Mouse (Mus musculus) common myeloid progenitor, adult 5-6 weeks (primary cell): ENCODE measurements around the gene Parm1. TPM values are rescaled to one million over a fixed set of nuclear protein-coding genes. Genes with fewer than 3 reads are reported as not detected.

ENCODE experiments used
- ATAC-seq: replicated peaks from 2 replicates; pipeline ENCODE4 v1.8.0; 2016; ENCODE audit warnings: low read depth, mild to moderate bottlenecking, moderate TSS enrichment, inconsistent platforms; ENCODE audit not compliant: poor library complexity, severe bottlenecking
- total RNA-seq: library from RNA; stranded (forward); fragments of 200-1000, 187-1606 nt; gene quantifications from 2 replicates; pipeline ENCODE4 v1.2.3, GENCODE M21; 2017

Parm1 gene
- total RNA-seq = 1.8 and 4.3 TPM in 2 replicates

- ATAC-seq = peak; percentile 96
These were observed at the start of gene Parm1 for GRCm38 (mm10) chr5:91517480-91518301. TSS of gene Parm1 (plus strand) at chr5:91517615.

GRCm38 (mm10) chr5:91475241-91475640 is 42.2 kb upstream of the Parm1 start:
- ATAC-seq = no peak

- ATAC-seq = no peak
These were observed 40.6 kb upstream of the Parm1 start for GRCm38 (mm10) chr5:91476863-91477262.

- no peak for ATAC-seq
These were observed 38.7 kb upstream of the Parm1 start for GRCm38 (mm10) chr5:91478673-91479072.

- no peak for ATAC-seq
These were observed 37.3 kb upstream of the Parm1 start for GRCm38 (mm10) chr5:91480129-91480528.

- no peak for ATAC-seq
These were observed 33.1 kb upstream of the Parm1 start for GRCm38 (mm10) chr5:91484324-91484723.

GRCm38 (mm10) chr5:91494456-91494855 is 23.0 kb upstream of the Parm1 start:
- no peak for ATAC-seq

GRCm38 (mm10) chr5:91501361-91501760 is 16.1 kb upstream of the Parm1 start:
- ATAC-seq = no peak

- ATAC-seq = no peak
These were observed 15.0 kb upstream of the Parm1 start for GRCm38 (mm10) chr5:91502366-91502765.

GRCm38 (mm10) chr5:91504320-91504922 is 13.0 kb upstream of the Parm1 start:
- ATAC-seq = 0 out of 2 replicates have a peak, but pooled peaks have one; percentile 32

GRCm38 (mm10) chr5:91517077-91517476 is 338 bp upstream of the Parm1 start:
- ATAC-seq = peak; percentile 9; the same call in 1 of the 2 replicates

- peak; percentile 12; the same call in 1 of the 2 replicates for ATAC-seq
These were observed 931 bp downstream of the Parm1 start for GRCm38 (mm10) chr5:91518302-91518790.

- no peak for ATAC-seq
These were observed 1.5 kb downstream of the Parm1 start for GRCm38 (mm10) chr5:91518946-91519345.

- ATAC-seq = no peak
These were observed 2.1 kb downstream of the Parm1 start for GRCm38 (mm10) chr5:91519521-91519920.

- ATAC-seq = no peak
These were observed 15.5 kb downstream of the Parm1 start for GRCm38 (mm10) chr5:91532748-91533496.

- ATAC-seq = no peak
These were observed 41.7 kb downstream of the Parm1 start for GRCm38 (mm10) chr5:91559071-91559610.

- ATAC-seq = no peak
These were observed 42.3 kb downstream of the Parm1 start for GRCm38 (mm10) chr5:91559711-91560110.

- ATAC-seq = no peak
These were observed 44.0 kb downstream of the Parm1 start for GRCm38 (mm10) chr5:91561394-91561793.

GRCm38 (mm10) chr5:91562486-91562885 is 45.1 kb downstream of the Parm1 start:
- ATAC-seq = 0 out of 2 replicates have a peak, but pooled peaks have one; percentile 8

- ATAC-seq = no peak
These were observed 46.6 kb downstream of the Parm1 start for GRCm38 (mm10) chr5:91564054-91564453.
